Mouse (Mus musculus): ENCODE measurements around the gene Prrx2.

The Prrx2 gene

GRCm38 (mm10) chr2:30823385-30824153 is 11.2 kb upstream of the Prrx2 start:
- DNase-seq (ENCODE audit: low spot score in 2 of 2) = peak in 1 of 2 experiments; percentile 30

DNA sequence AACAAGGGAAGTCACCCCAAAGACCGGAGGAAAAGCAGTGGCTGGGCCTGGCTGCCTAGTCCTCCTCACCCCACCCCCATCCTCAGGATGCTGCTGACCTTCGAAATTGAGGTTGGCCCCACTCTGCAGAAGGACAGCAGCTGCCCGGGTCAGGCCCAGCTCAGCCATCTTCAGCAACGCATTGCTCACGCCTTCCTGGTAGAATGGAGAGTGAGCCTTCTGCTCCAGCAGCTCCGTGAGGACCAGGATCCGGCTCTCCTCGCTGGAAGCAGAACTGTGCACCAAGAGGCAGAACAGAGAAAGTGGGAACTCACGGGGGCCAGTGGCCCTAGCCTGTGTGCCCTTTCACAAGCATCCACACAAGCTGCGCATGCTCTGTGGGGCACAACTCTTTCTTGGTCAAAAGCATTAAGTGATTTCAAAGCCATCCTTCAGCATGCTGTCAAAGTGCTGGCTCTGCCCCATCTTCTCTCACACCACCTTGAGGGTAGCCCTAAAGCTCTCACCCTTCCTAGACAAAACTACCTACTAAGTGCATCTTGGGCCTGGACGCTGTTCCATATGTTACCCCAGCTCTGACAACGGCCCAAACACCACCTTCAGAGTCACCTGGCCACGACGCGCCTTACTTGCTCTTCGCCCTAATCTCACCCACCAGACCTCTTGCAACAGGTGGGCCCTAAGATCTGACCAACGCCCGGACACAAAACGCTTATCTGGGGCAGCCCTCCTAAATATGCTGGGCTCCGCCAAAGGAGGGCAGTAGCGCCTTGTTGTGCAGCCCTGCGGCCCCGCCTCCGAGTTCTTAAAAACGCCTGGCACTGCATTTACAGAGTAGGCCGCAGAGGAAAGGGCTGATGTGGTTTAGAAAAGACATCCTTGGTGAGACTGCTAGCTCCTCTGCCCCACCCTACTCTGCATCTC is 7.7 kb upstream of the Prrx2 start:
- DNase-seq (ENCODE audit: low spot score in 2 of 2) = peak; percentile 40 to 54

GRCm38 (mm10) chr2:30827749-30828475 is 6.9 kb upstream of the Prrx2 start:
- DNase-seq (ENCODE audit: low spot score in 2 of 2) = peak; percentile 95 to 96

DNA sequence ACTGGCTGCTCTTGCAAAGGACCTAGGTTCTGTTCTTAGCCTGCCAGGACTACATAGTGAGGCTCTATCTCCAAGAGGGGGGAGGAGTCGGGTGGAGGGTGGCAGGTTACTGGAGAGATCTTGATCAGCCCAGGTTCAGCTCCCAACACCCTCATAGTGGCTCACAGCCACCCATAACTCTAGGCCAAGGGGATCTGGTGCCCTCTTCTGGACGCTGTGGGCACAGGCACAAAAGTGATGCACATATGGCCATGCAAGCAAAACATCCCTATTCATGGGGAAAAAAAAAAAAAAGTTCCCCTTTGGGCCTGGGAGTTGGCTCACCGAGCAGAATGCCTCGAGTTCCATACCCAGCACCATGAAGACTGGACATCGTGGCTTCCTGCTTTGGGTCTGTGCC is 5.5 kb upstream of the Prrx2 start:
- DNase-seq (ENCODE audit: low spot score in 2 of 2) = no peak

DNA sequence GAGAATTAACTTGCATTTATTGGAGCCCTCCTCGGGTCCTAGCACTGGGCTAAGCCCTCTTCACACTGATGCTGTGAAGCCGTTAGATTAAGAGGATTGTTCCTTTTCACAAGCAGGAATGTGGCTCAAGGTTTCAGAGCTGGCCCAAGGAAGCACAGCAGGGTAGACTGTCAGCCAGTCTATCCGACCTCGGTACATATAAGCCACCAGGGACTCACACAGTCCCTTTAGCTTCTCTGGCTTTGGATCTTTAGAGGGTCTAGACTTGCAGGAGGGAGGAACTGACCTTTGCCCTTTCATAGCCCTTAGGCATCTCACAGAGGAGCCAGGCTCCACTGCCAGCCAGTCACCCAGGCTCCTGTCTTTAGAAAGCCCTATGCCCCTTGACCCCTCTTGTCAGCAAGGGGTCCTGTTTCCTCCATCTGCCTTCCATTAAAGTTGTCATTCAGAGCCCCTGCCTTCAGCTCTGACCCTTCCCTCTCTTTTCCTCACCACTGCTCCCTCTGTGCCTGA is 4.4 kb upstream of the Prrx2 start, which contains the start of gene Asb6:
Asb6 (minus strand) TSS at position 51 of the 513 bp plus-strand sequence.
- no peak for DNase-seq (ENCODE audit: low spot score in 2 of 2)

- no peak for DNase-seq (ENCODE audit: low spot score in 2 of 2)
These were observed 1.1 kb upstream of the Prrx2 start for GRCm38 (mm10) chr2:30833644-30834043.

GRCm38 (mm10) chr2:30836238-30836990 is 1.6 kb downstream of the Prrx2 start:
- DNase-seq (ENCODE audit: low spot score in 2 of 2) = no peak

DNA sequence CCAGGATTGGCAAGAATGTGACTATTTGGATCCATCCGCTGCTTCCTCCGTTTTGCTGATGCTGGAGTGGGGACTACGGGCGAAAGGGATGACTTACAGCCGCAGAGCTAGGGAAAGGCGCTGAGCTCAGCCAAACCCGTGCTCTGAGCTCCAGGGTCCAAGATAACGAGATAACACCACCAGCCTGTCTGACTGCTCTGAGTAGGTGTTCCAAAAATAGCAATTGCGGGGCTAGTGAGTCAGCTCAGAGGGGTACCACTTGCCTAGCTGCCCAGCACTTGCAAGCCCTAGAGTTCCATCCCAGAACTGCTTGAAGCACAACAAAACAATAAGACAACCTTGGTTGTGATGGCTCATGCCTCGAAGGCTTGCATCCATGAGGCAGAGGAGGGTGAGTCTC is 7.8 kb downstream of the Prrx2 start:
- DNase-seq (ENCODE audit: low spot score in 2 of 2) = no peak

DNA sequence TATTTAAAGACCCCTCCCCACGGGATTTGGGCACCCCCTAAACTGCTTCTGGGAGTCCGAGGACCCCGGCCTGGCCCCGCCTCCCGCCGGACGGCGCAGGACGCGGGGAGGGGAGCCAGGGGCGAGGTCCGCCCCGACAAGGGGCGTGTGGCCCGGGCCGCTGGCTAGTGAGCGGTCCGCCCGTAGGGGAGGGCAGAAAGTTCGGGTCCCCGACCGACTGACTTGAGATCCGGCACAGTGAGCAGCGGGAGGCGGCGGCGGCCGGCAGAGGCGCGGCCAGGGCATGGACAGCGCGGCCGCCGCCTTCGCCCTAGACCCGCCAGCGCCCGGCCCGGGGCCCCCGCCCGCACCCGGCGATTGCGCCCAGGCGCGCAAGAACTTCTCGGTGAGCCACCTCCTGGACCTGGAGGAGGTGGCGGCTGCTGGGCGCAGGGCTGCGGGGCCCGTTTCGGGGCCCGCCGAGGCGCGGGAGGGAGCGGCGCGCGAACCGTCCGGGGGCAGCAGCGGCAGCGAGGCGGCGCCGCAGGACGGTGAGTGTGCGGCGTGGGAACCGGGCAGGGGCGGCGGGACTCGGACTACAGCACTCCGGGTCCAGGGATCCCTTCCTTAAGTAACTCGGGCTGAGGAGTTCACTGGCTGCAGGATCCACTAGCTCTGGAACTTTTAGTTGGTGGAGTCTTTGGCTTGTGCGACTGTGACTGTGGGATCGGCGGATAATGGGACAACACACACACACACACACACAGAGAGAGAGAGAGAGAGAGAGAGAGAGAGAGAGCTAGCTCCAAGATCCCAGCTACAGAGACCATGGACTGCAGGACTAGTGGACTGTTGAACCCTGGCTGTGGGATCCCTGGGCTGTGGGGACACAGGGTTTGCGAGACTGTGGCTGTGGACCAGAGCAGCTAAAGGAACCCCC is 10.6 kb downstream of the Prrx2 start:
- DNase-seq (ENCODE audit: low spot score in 2 of 2) = no peak

DNA sequence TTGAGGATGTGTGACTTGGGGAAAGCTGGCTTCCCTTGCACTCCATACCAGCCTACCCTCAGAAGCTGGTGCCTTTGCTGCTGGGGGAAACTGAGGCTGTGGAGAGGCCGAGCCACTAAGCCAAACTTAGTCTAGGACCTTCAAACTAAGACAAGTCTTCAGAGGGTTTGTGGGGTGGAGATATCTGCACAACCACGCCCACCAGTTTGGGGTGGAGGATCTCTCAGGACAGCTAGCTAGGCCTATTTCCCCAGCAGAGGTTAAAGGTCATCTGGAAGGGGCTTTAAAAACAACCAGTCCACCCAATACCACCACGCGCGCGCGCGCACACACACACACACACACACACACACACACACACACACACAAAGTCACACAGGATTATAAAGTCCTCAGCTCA is 11.5 kb downstream of the Prrx2 start:
- no peak for DNase-seq (ENCODE audit: low spot score in 2 of 2)

GRCm38 (mm10) chr2:30846723-30847122 is 12.0 kb downstream of the Prrx2 start:
- no peak for DNase-seq (ENCODE audit: low spot score in 2 of 2)

GRCm38 (mm10) chr2:30848184-30848583 is 13.4 kb downstream of the Prrx2 start:
- DNase-seq (ENCODE audit: low spot score in 2 of 2) = no peak

GRCm38 (mm10) chr2:30850581-30850980 is 15.8 kb downstream of the Prrx2 start:
- DNase-seq (ENCODE audit: low spot score in 2 of 2) = no peak

DNA sequence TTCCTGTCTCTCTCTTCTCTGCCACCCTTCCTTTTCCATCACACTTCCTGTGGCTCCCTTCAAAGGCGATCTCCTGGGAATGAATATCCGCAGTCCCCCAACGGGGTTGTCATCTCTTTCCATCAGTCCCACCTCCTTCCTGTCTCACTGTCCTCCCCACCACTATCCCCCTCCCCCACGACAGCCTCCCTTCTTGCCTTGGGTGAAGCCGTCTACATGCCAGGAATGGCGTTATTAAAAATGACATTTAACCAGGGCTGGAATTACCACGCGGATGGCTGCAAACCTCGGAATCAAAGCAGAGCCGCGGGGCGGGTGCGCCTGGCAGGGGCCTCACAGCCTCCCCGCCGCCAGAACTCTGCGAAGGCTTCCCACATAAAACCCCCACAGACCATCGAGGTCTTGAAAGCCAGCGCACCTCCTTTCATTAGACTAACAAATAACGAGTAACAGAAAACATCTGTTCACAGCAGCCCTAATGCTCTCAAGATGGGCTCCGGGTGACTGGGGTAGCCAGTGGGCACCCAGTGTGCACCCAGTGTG is 18.1 kb downstream of the Prrx2 start:
- no peak for DNase-seq (ENCODE audit: low spot score in 2 of 2)

- DNase-seq (ENCODE audit: low spot score in 2 of 2) = no peak
These were observed 22.3 kb downstream of the Prrx2 start for GRCm38 (mm10) chr2:30857076-30857475.

GRCm38 (mm10) chr2:30859782-30860181 is 25.0 kb downstream of the Prrx2 start:
- no peak for DNase-seq (ENCODE audit: low spot score in 2 of 2)

- DNase-seq (ENCODE audit: low spot score in 2 of 2) = no peak
These were observed 27.3 kb downstream of the Prrx2 start for GRCm38 (mm10) chr2:30862081-30862480.

GRCm38 (mm10) chr2:30863574-30863973 is 28.8 kb downstream of the Prrx2 start:
- DNase-seq (ENCODE audit: low spot score in 2 of 2) = no peak

GRCm38 (mm10) chr2:30864968-30865381 is 30.2 kb downstream of the Prrx2 start:
- no peak for DNase-seq (ENCODE audit: low spot score in 2 of 2)

DNA sequence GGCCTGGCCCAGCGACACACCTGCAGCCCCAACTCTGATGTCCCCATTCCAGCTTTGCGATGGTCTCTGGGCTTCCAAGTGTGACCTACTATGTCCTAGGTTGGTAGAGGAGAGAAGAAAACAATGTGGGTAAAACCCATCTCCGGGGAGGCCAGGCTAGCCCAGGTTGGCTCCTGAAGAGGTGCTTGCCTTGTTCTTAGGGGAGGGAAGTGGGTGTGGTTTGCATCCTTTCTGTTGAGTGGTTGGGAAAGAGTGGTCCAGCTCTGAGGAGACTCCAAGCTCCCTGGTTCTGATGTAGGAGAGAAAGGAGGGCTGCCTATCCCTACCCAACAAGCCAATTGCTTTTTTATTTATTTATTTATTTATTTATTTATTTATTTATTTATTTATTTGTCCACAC is 30.7 kb downstream of the Prrx2 start:
- DNase-seq (ENCODE audit: low spot score in 2 of 2) = no peak

Measured in frontal cortex, postnatal 36 days (tissue).